Mouse (Mus musculus): ENCODE measurements around the gene Mthfsd.
A peak's percentile ranks its signal among the peaks of the same experiment; 100 is the strongest.

Gene Mthfsd

DNA sequence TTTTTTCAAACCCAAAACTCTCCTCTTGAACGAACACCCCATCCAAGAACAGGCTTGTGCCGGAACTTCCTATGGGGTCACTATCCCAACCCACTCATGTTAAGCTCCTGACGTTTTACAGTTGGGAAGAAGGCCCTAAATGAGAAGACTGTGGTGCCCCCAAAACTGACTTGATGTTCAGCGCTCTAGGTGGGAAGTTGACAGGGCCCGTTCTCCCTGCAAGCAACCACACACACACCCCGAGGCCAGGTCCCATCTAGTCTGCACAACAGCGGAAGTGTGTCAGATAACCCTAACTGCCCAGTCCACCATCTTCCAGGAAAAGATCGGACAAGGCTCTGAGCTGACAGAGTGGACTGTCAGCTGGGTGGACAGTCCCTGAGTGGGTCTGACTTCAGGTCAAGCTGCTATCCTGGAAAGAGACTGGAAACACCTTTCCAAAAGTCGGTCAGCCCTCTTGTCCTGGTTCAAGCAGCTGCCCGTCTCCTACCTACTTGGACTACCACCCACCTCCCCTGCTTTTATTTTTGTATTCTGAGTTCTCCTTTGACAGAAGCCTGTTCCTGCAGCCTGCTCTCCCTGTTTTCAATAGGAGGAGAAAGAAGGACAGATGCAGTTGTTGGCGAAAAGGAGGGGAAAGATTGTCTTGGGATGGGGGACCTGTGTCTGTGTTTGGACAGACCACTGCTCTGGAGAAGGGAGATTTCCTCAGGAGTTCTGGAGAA lies 35.6 kb downstream of the Mthfsd start:
- no peak for DNase-seq (ENCODE audit: low read depth)

DNA sequence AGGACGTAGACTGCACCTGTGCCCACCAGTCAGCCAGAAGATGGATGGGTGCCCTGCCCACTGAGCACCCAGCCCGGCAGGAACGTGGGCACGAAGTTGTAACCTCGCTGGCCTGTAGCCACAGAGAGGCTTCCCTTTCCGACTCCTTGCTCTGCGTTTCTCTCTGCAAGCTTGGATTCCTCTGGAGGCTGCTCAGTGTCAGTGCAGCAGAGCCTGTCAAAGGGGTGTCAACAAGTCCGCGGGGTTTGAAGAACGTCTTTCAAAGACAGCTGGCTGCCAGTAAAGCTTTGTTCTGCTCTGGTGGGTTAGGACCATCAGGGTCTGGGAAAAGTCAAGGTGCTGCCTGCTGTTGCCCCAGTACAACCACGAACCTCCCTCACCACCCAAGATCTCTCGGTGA lies 36.7 kb downstream of the Mthfsd start:
- no peak for DNase-seq (ENCODE audit: low read depth)

DNA sequence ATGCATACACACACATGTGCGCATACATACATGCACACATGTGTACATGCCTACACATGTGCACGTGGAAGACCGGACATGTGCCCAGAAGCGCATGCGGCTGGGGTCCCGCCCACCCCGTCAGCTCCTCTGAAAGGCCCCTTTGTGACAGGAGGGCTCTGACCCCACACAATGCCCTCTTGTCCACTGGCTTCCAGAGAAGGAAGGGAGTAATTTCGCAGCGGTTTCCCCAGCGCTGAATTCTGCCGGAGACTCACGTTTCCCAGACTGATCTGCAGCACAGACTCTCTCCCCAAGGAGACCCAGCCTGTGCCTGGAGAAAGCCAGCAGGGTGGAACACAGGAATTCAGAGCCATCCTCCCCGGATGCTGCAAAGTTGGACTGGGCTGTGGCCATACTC lies 44.5 kb downstream of the Mthfsd start:
- no peak for DNase-seq (ENCODE audit: low read depth)

DNA sequence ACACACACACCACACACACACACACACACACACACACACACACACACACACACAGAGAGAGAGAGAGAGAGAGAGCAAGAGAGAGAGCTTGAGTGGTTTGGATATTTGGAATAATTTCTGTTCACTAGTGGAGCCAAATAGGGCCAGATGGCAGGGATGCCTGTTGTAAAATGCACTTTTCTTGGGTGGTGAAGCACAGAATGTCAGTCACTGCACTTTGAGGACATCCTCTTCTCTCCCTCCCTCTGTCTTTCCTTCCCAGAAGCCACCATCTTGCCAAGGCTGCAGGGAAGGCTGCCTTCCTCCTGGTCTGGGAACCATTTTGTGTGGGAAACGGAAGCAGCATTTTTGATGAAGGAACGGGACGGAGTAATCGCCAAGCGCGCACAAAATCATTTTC lies 45.7 kb downstream of the Mthfsd start:
- DNase-seq (ENCODE audit: low read depth): no peak

DNA sequence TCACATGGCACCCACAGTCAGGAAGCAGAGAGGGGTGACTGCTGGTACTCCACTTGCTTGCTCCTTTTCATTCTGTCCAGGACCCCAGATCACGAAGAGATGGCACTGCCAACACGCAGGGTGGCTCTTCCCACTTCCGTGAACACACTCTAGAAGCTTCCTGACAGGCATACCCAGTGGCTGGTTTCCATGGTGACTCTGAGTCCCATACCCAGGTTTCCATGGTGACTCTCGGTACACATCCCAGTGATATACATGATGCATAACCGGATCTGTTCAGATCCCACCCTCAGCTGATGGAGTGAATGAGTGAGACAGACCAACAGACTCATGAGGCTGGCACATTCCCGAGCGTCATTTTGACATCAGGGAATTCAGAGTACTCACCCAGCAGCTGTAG lies 49.1 kb downstream of the Mthfsd start:
- no peak for DNase-seq (ENCODE audit: low read depth)

DNA sequence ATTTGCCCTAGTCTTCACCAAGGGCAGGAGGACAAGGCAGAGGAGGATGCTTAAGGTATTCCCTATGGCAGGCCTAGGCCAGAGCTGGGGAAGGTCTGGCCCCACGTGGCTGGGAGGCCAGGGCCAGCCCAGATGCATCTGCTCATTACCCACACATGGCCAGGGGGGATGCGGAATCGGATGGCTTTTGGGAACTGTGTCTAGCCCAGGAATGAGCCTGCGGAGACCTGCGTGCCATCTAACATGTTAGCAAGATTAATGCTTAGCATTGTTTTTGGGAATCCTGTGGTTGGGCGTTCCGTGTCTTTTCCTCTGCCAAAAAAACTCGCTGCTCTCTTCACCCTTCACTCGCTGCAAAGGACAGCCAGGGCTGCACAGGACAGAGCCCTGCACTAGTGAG lies 50.1 kb downstream of the Mthfsd start:
- peak; percentile 19 for DNase-seq (ENCODE audit: low read depth)

DNA sequence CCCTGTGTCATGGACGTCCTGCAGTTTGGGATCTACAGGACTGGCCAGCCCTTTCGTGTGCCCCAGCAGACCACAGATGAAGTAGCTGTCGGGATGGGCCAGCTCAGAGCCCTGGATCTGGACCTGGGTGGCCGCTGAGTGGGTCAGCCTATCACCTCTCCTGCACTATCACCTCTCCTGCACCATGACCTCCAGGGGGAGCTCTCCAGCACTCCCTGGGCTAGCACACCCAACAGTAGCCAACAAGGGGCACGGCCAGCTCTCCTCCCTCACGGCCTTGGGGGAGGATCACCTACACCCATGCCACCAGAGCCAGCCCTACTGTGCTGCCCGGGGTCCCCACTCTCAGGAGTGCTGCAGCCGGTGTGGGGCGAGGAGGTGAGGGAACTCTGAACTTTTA lies 60.8 kb downstream of the Mthfsd start:
- DNase-seq (ENCODE audit: low read depth): no peak

DNA sequence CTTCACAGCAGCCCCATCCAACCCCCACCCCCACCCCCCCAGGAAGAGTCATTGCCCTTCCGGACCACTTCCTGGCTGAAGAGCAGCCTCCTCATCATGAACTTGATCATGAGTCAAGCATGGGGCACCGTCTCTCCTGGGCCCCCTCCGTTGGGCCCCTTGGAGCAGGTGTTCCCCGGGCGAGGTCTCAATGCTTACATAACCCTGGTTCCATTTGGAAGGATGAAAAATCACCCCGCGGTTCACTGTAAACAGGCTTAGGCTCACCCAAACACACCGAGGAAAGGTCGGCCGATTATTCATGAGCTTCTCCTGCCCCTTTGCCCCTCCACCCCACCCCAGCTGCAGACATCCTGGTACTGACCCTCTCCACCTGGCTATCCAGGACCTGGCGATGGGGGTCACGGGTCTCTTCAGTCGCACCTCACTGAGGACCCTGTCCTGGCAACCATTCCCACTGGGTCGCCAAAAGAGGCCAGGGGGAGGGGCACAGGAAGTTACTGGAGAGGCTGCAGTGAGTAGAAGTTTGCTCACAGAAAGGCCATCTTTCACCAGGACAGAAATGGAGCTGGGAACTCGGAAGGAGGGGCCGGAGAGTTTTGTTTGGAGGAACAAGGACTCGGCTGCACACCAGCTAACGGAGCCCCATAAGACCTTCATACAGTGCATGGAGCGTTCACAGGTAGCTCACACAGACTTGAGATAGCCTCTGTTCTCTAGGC lies 64.3 kb downstream of the Mthfsd start:
- no peak for DNase-seq (ENCODE audit: low read depth)
